Mouse (Mus musculus) spleen, postnatal 36 days (tissue): Measurements from ENCODE around the gene Kcnn1.

Experiments
- DNase-seq, 2 experiments: peaks; one replicate each; pipeline ENCODE4 v3.0.0; 2022; ENCODE audit warnings: low spot score in 2 of 2, mixed read lengths in 1 of 2

Gene Kcnn1

GRCm38 (mm10) chr8:70816679-70817078, 46.4 kb downstream of the Kcnn1 start:
- peak; percentile 49 to 51 for DNase-seq

- no peak for DNase-seq
Measured at GRCm38 (mm10) chr8:70812885-70813284, 50.2 kb downstream of the Kcnn1 start.

- DNase-seq, result no peak
Measured at GRCm38 (mm10) chr8:70812055-70812454, 51.0 kb downstream of the Kcnn1 start.

GRCm38 (mm10) chr8:70810962-70811680, 51.9 kb downstream of the Kcnn1 start:
- no peak for DNase-seq

- DNase-seq, result no peak
Measured at GRCm38 (mm10) chr8:70808955-70809701, 53.9 kb downstream of the Kcnn1 start.

DNA sequence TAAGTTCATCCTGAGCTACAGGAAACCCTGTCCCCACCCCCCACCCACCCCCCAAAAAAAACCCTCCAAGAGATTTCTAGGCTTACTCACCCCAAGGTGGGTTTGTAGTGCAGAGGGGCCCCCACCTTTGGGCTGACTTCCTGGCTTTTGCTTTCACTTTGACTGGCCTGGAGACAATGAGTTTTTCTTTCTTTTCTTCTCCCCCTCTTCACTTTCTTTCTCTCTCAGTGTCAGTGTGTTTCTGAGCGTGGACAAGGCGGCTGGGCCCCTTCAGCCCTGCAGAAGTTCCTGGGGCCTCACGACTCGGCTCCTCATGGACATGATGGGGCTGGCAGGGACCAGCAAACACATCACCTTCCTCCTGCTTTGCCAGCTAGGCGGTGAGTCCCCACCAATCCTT, 54.8 kb downstream of the Kcnn1 start, which contains the start of gene Il12rb1:
Gene Il12rb1 (plus strand): TSS at position 211 of the 400 bp plus-strand sequence.
- DNase-seq, result no peak

- DNase-seq, result no peak
Measured at GRCm38 (mm10) chr8:70807304-70807703, 55.8 kb downstream of the Kcnn1 start.

GRCm38 (mm10) chr8:70806541-70806940, 56.5 kb downstream of the Kcnn1 start:
- peak; percentile 87 to 88 for DNase-seq

GRCm38 (mm10) chr8:70804481-70805206, 58.4 kb downstream of the Kcnn1 start, which contains the start of gene Mast3:
Gene Mast3 (minus strand): TSS chr8:70805054.
- peak; percentile 90 to 91 for DNase-seq

DNA sequence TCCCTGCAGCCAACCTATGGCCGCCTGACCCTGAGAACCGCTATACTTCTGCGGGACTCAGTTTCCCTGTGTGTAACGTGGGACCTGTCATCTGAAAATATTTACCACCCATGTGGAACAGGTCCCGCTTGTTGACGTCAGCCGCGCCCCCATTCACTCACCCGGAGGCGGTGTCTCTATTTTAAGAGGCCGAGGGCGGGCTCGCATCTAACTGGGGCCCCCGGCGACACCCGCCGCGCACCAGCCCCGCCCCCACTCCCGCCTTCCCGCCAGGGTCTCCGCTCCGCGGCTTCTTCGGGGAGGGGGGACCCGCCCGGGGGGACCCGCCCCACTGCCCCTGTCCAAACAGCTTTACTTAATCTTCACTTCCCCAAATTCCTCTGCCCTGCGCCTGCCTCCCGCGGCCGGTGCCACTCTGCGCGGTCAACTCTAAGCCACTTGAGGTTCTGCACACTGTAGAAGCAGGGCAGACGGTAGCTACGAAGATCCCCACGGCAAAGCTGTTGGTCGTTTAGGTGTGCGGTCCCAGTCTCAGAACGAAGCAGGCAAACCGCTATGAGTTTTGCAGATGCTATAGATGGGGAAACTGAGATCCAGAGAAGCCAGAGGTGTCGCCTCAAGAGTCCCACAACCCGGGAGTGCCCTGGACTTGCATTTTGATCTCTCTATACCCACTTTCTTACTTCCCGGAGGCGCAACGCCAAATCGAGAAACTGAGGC, 59.1 kb downstream of the Kcnn1 start:
- DNase-seq, result peak; percentile 90 to 93

GRCm38 (mm10) chr8:70802786-70803510, 60.1 kb downstream of the Kcnn1 start:
- DNase-seq, result no peak

DNA sequence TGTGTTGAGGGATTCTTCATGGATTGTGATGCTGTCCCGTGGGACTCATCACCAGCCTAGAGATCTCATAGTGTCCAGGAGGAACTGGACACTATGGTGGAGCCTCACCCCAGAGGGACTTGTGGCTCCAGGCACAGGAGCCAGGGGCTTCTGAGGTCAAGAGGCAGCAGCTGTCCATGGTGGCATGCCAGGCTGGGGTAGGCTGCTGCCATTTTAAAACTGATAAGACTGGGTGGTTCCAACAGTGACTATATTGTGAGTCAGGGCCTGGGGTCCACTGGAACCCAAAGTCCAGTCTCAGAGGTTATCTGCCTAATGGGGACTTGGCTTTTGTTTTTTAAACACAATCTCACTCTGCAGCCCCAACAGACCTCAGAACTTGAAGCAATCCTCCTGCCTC, 61.2 kb downstream of the Kcnn1 start:
- no peak for DNase-seq

- DNase-seq, result peak in 1 of 2 experiments; percentile 40
Measured at GRCm38 (mm10) chr8:70801156-70801555, 61.9 kb downstream of the Kcnn1 start.

DNA sequence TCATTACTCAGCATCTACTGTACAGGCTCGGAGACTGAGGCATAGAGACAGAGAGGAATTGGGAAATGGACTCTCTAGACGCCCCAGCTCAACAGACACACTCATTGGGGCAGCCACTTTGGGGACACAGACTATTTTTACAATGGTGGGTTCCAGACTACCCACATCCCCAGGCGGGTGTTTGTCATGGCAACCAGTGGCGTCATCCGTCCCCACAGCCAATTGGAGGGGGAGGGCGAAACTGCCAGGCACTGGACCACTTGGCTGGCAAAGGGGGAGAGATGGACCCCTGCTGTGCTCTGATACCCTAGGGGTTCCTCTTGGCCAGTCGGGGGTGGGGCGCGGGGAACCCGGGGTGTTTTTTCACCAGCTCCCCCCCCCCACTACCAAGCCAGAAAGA, 62.4 kb downstream of the Kcnn1 start:
- no peak for DNase-seq

- no peak for DNase-seq
Measured at GRCm38 (mm10) chr8:70798281-70798680, 64.8 kb downstream of the Kcnn1 start.

DNA sequence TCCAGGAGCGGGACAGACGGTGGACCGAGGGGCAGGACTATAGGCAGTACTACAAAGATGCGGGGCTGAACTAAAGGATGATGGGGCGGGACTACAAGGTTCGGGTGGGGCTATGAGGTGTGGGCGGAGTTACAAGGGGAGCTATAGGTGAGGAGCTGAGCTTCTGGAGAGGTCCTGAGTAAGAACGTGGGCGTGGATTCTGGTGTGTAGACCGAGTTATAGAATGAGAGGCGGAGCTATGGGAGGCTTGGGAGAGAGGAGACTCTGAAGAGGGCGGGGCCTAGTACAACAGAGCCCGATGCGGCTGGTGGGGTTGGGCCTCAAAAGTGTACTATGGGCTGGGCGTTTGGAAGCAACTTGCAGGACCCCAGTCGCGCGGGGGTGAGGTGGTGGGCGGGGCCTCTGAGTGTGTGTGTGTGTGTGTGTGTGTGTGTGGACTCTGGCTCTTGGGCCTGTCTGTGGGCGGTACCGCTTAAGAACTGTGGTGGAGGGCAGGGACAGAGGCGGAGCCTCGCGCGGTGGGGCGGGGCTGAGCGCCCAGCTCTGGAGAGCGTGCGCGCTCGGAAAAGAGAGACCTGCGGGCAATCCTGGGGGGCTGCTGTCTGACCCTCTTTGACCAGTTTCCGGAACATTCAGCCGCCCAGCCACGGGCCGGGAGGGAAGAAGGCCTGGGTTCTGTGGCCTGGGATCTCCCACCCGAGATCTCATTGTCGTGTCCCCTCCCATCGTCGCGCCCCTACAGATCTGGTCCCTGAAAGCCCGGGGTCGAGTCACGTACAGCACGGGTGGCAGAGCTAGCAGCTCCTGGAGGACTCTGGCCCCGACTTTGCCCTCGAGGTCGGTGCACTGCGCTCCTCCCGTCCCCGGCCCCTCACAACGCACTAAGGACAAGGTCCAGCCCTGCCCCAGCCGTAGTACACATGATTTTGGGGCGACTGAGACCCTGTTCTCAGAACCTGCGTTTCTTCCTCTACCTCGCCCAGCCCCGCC, 65.7 kb downstream of the Kcnn1 start:
- DNase-seq, result peak; percentile 86 to 87

DNA sequence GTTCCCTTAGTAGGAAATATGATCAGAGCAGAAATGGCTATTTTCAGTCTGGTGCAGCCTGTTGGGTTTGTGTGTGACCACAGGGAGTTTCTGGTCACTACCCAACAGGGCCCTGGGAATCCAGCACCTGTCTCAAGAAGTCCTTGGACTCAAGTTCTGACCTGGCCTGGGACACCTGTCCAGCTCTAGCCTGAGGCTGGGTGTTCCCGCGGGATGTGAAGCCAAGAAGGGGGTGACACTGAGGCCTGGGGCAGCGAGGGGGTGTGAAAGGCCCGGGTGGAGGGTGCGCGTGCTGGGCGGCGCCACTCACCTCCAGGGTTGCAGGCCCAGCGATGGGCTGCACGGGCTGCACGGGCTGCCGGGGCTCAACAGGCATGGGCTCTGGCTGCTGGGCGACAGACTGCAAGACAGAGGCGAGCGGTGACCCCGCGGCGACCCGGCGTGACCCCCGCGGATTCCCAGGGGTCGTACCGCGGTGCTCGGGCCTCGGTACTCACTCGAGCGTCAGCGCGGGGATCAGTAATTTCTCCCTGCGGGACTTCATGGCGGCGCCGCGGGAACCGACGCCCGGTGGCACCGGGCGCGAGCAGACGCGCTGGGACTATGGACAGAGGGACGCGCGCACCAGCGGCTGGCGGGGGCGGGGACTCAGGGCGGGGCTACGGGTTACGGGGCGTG, 66.5 kb downstream of the Kcnn1 start:
- no peak for DNase-seq

GRCm38 (mm10) chr8:70795370-70795769, 67.7 kb downstream of the Kcnn1 start:
- no peak for DNase-seq

GRCm38 (mm10) chr8:70794215-70794614, 68.8 kb downstream of the Kcnn1 start:
- DNase-seq, result no peak
